Mouse (Mus musculus) gonadal fat pad, adult 2 months (tissue): ENCODE measurements at regions not wholly inside any gene's neighbourhood (a gene's known extent, or its start where the extent isn't known, plus 50 kb on each side); places are given as distances from the start of the nearest gene placed in this dataset.

Experiments used
- DNase-seq: peaks from one replicate; pipeline ENCODE4 v3.0.0-alpha.2; 2012; ENCODE audit warnings: low read depth

DNA sequence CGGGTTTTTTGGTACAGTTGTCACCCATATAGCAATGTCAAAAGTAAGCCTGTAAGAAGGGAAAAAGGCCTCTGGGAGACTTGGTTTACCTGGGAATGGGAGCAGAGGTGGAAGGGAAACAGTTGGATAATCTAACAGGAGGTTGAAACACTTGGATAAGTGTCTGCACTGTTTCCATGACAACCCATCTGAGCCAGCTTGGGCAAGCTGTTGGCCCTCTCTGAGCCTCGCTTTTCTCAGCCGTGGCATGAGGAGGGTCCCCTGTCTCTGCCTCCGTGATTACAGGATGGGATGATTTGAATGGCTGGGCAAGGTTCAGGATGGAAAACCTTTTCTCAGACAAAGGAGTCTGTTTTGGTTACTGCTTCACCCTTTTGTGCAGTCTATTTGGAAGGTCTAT, 265.6 kb downstream of the Emp1 start:
- no peak for DNase-seq

DNA sequence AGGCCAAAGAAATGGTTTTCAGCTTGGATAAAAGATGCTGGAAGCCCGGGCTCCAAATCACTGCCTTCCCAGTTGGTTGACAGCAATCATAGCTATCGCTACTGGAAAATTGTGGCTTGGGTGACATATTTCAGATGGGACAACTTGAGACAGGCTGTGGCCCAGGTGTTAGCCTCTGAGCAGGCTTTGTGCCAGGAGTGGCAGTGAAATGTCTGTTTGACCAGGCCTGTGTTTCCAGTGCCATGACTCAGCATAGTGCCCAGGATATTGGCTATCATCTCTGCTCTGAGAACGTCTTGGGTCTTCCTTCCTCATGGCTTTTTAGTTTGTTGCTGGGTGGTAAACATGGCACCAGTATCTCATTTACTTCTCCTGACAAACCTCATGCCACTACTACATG, 266.9 kb downstream of the Emp1 start:
- no peak for DNase-seq

DNA sequence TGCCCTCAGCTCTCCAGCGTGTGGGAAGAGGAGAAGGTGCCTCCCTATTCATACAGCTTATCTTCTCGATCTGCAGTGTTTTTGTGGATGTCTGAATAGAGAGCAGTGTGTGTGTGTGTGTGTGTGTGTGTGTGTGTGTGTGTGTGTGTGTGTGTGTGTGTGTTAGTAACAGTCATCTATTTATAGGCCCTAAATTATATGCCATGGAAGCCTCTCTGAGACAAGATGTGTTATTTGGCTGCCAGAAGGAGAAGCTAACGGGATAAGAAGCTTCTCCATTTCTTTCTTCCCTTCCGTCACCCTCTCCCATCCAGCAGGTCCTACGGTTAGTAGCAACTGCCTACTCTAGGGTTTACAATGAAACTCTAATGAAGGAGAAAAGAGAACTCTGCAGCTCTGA, 270.3 kb downstream of the Emp1 start:
- no peak for DNase-seq

GRCm38 (mm10) chr6:135636648-135637047, 274.3 kb downstream of the Emp1 start:
- DNase-seq = no peak

DNA sequence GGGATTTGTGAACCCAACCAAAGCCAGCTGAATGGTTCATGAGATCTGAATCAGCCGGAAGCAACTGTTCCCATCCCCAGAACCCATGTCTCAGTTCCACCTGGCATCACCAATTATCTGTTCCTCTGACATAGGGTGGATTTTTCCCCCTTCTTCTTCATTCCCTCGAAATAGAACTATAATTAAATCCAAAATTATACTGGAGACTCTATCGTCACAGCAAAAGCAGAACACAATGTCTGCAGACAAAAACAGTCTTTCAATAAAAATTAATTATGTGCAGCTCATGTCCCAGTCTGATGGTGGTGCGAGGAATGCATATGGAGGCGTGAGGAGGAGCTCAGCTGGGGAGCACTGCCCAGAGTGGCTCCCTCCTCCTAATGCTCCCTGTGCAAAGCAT, 280.4 kb downstream of the Emp1 start:
- DNase-seq = no peak

- no peak for DNase-seq
Observed at GRCm38 (mm10) chr6:135646177-135646576, 283.8 kb downstream of the Emp1 start.

- no peak for DNase-seq
Observed at GRCm38 (mm10) chr6:135653002-135653401, 290.7 kb downstream of the Emp1 start.

GRCm38 (mm10) chr6:135662386-135662785, 300.0 kb downstream of the Emp1 start:
- no peak for DNase-seq

DNA sequence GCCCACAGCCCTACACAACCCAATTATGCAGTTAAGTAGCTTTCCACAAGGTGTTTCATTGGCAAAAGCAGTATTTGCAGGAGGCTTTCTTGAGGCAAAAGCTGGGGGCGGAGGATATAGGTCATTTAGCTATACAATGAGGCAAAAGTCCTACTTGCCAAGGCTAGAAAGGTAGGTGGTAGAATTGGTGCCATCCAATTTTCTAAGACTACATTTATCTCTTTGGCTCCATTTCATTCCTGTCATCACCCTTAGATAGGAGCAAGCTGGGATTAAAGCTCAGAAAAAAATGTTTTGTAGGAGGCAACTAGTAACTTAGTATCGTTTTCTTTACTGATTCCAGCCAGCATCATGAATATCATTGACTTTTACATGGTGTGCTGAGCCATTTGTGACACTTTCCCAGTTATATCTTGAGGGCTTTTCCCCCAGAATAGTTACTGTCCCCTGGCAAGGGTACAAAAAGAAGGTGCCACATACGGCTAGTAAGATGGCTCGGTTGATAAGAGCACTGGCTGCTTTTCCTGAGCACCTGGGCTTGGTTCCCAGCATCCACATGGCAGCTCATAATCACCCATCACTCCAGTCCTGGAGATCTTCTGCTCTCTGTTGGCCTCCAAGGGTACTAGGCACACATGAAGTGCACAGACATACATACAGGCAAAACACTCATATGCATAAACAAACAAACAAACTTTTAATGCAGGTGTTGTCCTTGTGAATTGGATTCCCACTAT, 300.6 kb downstream of the Emp1 start:
- DNase-seq = peak; percentile 49
